Mouse (Mus musculus) bone marrow macrophage, adult 2 months (primary cell): ENCODE data around the gene Dtx1.

Experiments
- CTCF ChIP-seq: IDR thresholded peaks from 2 replicates; pipeline ENCODE4 v1.5.1; 2012; ENCODE audit warnings: low read depth, mild to moderate bottlenecking, low read length, moderate library complexity
- POLR2A ChIP-seq: IDR thresholded peaks from 2 replicates; pipeline ENCODE4 v1.6.1; 2012; ENCODE audit warnings: mild to moderate bottlenecking, low read depth, low read length, borderline replicate concordance

DNA sequence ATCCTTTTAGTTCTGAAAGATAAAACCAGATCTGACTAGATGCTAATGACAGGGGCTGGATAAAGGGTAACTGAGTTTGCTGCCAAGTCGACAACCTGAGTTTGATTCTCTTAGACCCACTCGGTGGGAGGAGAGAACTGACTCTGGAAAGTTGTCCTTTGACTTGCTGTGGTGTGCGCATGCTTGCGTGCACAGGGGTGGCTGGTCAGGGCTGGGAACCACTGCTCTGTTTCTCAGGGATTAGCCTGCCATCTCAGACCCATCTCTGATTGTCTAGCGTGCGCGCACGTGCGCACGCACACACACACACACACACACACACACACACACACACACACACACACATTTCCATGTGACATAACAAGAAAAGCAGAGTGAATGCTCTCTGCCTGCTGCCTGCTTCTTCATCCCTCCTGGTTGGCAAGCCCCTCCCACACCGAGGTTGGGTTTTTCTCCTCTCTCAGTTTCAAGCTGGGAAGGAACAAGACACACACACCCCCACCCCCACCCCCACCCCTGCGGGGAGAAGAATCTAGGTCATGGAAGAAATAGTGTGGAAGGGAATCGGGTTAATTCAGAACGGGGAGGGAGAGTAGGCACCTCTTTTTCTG is 22.8 kb upstream of the Dtx1 start:
- TF ChIP-seq POLR2A, result no peak
- TF ChIP-seq CTCF, result no peak
